Mouse (Mus musculus): ENCODE data around the gene Cops7a. TPM values are rescaled to one million over a fixed set of nuclear protein-coding genes. Genes with fewer than 3 reads are reported as not detected.

Cops7a gene
- 10 to 100 TPM; 90.1 to 99.6 TPM for total RNA-seq (2021)
- long read RNA-seq, experiment 1, transcript Cops7a-202 (8 exons, 1,328 nt) = minor isoform, 5 of 214 reads
- long read RNA-seq, experiment 1, transcript Cops7a-201 (8 exons, 1,817 nt) = major isoform, 6 of 214 reads
- long read RNA-seq, experiment 1, partial matches to known transcripts = 27 of 214 reads
- long read RNA-seq, experiment 1, other reads (novel, unspliced or antisense) = 176 of 214 reads
- long read RNA-seq, experiment 2, partial matches to known transcripts = 18 of 180 reads
- long read RNA-seq, experiment 2, other reads (novel, unspliced or antisense) = 158 of 180 reads

GRCm38 (mm10) chr6:124965088-124965719 is at the start of gene Cops7a:
Cops7a (minus strand) TSS chr6:124965538.
- DNase-seq = peak; percentile 97 to 99
- intact Hi-C loops (cut with DNase I) = loop anchor here (2.0 to 10.0 kb wide), 4 partner anchors 32 to 110 kb away; partner anchors contain the start of genes P3h3 and Zfp384

- intact Hi-C loops (cut with DNase I) = loop anchor here (2.0 to 10.0 kb wide), 5 partner anchors 29 to 303 kb away; partner anchors contain the start of genes Cops7a, Emg1, Ing4 and Ltbr
- DNase-seq = peak; percentile 83 to 85
Measured at GRCm38 (mm10) chr6:125009181-125010073, 44.1 kb upstream of the Cops7a start.

GRCm38 (mm10) chr6:125009129-125009180 is 43.6 kb upstream of the Cops7a start, which contains the start of gene Zfp384:
Zfp384 (plus strand) TSS chr6:125009145.
- intact Hi-C loops (cut with DNase I) = loop anchor here (2.0 to 5.0 kb wide), 3 partner anchors 30 to 303 kb away; partner anchors contain the start of genes Cops7a, Ing4 and Ltbr
- DNase-seq = no peak

- peak; percentile 94 to 97 for DNase-seq
- intact Hi-C loops (cut with DNase I) = loop anchor here (2.0 to 5.0 kb wide), 3 partner anchors 30 to 304 kb away; partner anchors contain the start of genes Cops7a, Ing4 and Ltbr
Measured at GRCm38 (mm10) chr6:125008586-125009128, 43.3 kb upstream of the Cops7a start.

GRCm38 (mm10) chr6:125008060-125008459 is 42.7 kb upstream of the Cops7a start:
- intact Hi-C loops (cut with DNase I) = loop anchor here (2.0 to 5.0 kb wide), 3 partner anchors 31 to 304 kb away; partner anchors contain the start of genes Cops7a, Ing4 and Ltbr
- no peak for DNase-seq

- intact Hi-C loops (cut with DNase I) = loop anchor here (5.0 kb wide), 1 partner anchor 307 kb away; the partner anchor contains the start of gene Ltbr
- DNase-seq = no peak
Measured at GRCm38 (mm10) chr6:125005086-125005485, 39.7 kb upstream of the Cops7a start.

GRCm38 (mm10) chr6:125003706-125004105 is 38.4 kb upstream of the Cops7a start:
- intact Hi-C loops (cut with DNase I) = no loop called here

GRCm38 (mm10) chr6:124999546-124999945 is 34.2 kb upstream of the Cops7a start:
- intact Hi-C loops (cut with DNase I) = no loop called here

More at GRCm38 (mm10) chr6:125003706-125004105, 38.4 kb upstream of the Cops7a start:
- no peak for DNase-seq

GRCm38 (mm10) chr6:124999091-124999490 is 33.8 kb upstream of the Cops7a start:
- intact Hi-C loops (cut with DNase I) = no loop called here
- no peak for DNase-seq

More at GRCm38 (mm10) chr6:124999546-124999945, 34.2 kb upstream of the Cops7a start:
- no peak for DNase-seq

- no peak for DNase-seq
- intact Hi-C loops (cut with DNase I) = no loop called here
Measured at GRCm38 (mm10) chr6:124998066-124998465, 32.7 kb upstream of the Cops7a start.

- peak; percentile 84 to 88 for DNase-seq
- intact Hi-C loops (cut with DNase I) = no loop called here
Measured at GRCm38 (mm10) chr6:124996551-124997501, 31.5 kb upstream of the Cops7a start, which contains the start of gene Pianp. Pianp (plus strand) TSS chr6:124996694.

GRCm38 (mm10) chr6:124995831-124996403 is 30.6 kb upstream of the Cops7a start:
- no peak for DNase-seq
- intact Hi-C loops (cut with DNase I) = no loop called here

GRCm38 (mm10) chr6:124995246-124995645 is 29.9 kb upstream of the Cops7a start:
- intact Hi-C loops (cut with DNase I) = no loop called here
- no peak for DNase-seq

GRCm38 (mm10) chr6:124993876-124994275 is 28.5 kb upstream of the Cops7a start:
- DNase-seq = no peak
- intact Hi-C loops (cut with DNase I) = no loop called here

- DNase-seq = no peak
- intact Hi-C loops (cut with DNase I) = no loop called here
Measured at GRCm38 (mm10) chr6:124993365-124993764, 28.0 kb upstream of the Cops7a start.

- intact Hi-C loops (cut with DNase I) = no loop called here
Measured at GRCm38 (mm10) chr6:124992241-124992640, 26.9 kb upstream of the Cops7a start.

GRCm38 (mm10) chr6:124967766-124968165 is 2.4 kb upstream of the Cops7a start:
- intact Hi-C loops (cut with DNase I) = loop anchor here (10.0 kb wide), 2 partner anchors 63 to 113 kb away; partner anchors contain the start of gene P3h3
- peak; percentile 32 to 57 for DNase-seq

More at GRCm38 (mm10) chr6:124992241-124992640, 26.9 kb upstream of the Cops7a start:
- DNase-seq = no peak

- intact Hi-C loops (cut with DNase I) = loop anchor here (10.0 kb wide), 2 partner anchors 62 to 112 kb away; partner anchors contain the start of gene P3h3
- DNase-seq = peak; percentile 10 to 16
Measured at GRCm38 (mm10) chr6:124966466-124967118, 1.3 kb upstream of the Cops7a start.

Data from heart, postnatal 14 days (tissue).